Mouse (Mus musculus) thymus, postnatal 25 days (tissue): ENCODE results near the gene Baz2a.
"Not testable (repeated sequence)": the region's sequence is repeated elsewhere in the genome, so short reads cannot be mapped to it uniquely, and the experiment has no call there.

Experiments
- DNase-seq: peaks from one replicate; pipeline ENCODE4 v3.0.0; 2022

The Baz2a gene

DNA sequence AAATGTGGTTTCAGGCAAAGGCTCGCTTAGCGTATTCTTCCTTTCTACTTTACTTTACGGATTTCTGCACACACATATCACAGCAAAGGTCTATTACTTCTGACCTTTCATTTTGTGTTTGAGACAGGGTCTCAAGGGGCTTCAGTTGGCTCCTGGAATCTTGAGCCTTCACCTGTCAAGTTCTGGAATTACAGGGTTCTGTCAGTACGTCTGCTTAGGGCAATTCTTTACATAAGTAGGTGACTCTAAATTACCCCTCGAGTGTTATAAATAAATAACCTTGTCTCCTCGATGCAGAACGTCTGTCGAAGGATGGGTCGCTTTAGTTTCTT is 8.9 kb upstream of the Baz2a start:
- DNase-seq = no peak

DNA sequence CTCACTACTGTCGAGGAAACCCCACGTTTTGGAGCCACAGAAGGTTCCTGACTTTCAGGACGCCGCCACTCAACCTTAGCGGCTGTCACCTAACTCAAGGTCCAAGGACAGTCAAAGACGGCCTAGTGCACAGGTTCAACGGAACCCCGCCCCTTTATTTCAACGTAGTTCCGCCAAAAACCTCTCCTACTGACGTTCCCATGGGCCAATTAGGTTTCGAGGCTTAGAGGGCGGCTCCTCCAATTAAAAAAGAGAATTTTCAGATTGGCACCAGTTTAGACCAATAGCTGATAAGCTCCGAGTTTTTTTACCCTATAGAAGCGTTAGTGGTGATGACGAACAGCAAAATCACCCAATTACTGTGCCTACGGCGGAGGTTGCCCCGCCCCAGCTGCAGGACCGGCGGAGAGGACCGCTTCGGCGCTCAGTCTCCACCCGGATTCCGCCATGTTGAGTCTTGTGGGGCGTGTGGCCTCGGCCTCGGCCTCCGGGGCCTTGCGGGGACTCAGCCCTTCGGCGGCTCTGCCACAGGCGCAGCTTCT is 8.4 kb upstream of the Baz2a start, which contains the start of gene Atp5b:
TSS of gene Atp5b (plus strand) at position 394 of the 542 bp plus-strand sequence.
- peak; percentile 98 for DNase-seq

DNA sequence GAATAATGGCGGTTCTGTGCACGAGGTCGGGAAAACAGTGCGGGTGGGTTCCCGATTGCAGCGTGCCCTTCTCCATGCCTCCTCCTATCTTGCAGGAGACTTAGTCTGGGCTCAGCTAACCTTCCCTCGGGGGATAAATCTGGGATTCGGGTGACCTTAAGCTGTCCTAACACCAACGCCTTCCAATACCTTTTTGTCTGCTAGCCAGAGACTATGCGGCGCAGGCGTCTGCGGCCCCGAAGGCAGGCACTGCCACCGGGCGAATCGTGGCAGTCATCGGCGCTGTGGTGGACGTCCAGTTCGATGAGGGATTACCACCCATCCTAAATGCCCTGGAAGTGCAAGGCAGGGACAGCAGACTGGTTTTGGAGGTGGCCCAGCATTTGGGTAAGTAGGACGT is 7.7 kb upstream of the Baz2a start:
- no peak for DNase-seq

DNA sequence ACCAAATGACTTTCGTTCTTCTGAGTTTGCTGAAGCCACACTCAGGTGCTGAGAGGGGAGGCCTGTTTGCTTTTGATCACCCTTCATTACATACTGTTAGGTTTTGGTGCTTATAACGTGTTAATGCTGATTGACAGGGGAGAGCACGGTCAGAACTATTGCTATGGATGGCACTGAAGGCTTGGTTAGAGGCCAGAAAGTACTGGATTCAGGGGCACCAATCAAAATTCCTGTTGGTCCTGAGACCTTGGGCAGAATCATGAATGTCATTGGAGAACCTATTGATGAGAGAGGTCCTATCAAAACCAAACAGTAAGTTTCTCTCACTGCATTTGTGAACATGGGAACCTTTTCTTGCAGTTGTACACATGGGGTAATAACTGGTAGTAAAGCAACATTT is 7.2 kb upstream of the Baz2a start:
- no peak for DNase-seq

DNA sequence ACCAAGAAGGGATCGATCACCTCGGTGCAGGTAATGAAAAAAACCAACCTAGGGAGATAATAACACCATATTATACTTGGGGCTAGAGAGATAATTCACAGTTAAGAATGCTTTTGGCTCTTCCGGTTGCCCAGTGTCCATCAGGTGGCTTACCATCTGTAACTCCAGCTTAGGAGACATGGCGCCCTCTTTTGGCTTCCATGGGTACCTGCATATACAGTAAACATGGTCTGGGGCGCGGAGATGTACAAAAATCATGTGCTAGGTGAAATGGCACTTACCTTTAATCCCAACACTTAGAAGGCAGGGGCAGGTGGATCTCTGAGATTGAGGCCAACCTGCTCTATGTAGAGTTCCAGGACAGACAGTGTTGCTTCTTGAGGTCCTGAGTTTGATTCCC is 5.0 kb upstream of the Baz2a start:
- peak; percentile 38 for DNase-seq

DNA sequence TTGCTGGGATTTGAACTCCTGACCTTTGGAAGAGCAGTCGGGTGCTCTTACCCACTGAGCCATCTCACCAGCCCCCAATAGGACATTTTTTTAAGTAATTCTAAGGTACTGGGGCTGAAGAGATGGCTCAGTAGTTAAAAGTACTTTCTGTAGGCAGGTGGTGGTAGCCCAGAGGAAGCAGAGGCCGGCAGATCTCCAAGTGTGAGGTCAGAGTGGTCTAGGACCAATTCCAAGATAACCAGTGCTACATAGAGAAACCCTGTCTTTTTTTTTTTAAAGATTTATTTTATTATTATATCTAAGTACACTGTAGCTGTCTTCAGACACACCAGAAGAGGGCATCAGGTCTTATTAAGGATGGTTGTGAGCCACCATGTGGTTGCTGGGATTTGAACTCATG is 4.2 kb upstream of the Baz2a start:
- not testable (repeated sequence) for DNase-seq

DNA sequence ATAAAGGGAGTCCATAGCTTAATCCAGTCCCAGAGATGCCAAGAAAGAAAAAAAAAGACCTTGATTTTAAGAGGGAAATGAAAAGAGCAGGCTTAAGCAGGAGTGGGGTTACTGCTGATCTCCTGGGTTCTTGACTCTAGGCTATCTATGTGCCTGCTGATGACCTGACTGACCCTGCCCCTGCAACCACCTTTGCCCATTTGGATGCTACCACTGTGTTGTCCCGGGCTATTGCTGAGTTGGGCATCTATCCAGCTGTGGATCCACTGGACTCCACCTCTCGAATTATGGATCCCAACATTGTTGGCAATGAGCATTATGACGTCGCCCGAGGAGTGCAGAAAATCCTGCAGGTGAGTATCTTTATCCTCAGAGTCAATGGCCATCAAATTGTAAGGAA is 3.2 kb upstream of the Baz2a start:
- no peak for DNase-seq

DNA sequence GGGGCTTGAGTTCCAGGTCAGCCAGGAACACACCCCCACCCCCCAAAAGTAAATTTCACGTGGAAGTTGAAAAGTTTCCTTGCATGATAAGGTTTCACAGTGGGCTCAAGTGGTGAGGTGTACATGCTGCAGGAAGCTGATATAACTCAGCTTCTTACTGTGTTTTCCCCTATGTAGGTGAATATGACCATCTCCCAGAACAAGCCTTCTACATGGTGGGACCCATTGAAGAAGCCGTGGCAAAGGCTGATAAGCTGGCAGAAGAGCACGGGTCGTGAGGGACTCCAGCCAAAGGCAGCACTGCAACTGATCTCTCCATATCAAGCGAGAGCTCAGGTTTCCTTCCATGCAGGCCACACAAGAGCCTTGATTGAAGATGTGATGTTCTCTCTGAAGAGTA is 1.5 kb upstream of the Baz2a start:
- DNase-seq = no peak

DNA sequence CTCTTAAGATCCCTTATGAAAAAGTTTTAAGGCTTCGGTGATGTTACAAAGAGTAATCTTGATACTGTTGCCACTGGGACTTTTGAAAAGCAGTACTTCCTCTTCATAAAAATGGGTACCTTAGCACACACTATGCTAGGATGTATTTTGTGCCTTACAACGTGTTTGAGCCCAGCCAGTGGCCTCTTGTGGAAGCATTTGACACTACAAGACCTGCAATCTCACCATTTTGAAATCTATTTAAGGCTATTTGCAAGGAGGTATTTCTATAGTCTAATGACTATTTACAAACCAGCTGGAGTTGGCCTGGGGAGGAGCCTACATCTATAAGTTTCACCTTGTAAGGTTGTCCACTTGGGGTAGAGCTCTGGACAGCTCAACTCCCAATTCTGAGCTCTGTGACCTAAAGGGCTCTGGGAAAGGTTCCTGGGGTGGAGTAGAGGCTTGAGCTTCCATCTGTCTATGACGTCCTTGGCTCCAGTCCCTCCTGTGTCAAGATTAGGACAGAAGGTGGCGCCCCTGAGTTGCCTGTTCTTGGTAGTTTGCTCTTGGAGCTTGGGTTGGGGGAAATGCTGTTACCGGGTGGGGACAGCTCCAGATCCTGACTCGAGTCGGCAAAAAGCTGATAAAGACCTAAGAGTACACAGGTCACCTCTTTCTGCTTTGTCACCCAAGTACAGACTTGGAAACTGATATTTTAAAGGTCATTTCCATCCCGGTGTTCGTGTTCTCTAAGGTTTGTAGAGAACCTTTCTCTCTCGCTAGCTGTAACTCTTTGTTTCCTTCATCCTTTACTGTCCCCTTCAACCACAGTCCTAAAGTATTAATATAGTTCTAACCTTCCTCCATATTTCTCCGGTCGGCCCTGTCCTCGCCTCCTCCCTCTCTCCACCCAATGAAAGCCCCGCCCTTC is 470 bp upstream of the Baz2a start:
- peak; percentile 94 for DNase-seq

DNA sequence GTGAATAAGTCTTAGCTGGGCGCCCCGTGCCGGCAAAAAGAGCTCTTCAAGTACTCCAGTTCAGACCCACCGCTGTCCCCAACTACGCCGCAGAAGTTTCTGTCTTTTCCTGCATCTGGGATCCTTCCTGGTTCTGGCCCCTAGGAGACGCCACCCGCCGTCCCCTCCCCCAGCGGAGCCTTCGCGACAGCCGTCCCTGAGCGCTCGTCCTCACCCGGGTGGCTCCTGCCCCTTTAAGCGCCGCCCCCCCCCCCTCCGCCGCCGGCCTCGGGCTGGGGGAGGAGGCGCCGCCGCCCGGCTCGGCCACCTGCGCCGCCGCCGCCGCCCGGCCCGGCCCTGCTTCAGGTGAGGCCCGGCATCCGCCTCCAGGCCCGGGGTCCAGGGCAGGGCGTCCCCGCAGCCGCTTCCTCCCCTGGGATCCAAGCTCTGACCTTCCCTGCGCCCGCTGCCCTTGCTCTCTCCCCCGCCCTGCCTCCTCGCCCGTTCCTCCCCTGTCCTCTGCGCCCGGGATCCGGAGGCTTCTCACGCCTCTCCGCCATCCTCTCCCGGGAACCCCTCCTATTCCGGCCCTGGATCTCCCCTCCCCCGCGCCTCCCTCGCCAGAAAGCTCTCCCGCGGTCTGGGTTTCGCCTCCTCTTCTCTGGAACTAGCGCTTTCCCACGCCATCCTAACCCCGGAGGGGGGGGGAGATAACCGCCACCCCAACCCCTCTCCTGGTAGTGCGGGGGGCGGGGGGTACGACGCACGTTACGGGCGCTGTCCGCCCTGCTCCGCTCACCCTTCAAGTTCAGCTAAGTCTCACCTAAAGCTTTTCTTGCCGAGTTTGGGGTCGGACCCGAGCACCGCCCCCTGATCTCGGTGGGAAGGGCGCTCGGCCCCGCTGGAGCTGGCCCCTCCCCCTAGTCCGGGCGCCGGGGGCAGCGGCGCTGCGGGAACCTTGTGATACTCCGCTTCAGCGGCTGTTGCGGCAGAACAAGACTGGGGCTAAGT is 1.4 kb downstream of the Baz2a start:
- DNase-seq = peak; percentile 86

DNA sequence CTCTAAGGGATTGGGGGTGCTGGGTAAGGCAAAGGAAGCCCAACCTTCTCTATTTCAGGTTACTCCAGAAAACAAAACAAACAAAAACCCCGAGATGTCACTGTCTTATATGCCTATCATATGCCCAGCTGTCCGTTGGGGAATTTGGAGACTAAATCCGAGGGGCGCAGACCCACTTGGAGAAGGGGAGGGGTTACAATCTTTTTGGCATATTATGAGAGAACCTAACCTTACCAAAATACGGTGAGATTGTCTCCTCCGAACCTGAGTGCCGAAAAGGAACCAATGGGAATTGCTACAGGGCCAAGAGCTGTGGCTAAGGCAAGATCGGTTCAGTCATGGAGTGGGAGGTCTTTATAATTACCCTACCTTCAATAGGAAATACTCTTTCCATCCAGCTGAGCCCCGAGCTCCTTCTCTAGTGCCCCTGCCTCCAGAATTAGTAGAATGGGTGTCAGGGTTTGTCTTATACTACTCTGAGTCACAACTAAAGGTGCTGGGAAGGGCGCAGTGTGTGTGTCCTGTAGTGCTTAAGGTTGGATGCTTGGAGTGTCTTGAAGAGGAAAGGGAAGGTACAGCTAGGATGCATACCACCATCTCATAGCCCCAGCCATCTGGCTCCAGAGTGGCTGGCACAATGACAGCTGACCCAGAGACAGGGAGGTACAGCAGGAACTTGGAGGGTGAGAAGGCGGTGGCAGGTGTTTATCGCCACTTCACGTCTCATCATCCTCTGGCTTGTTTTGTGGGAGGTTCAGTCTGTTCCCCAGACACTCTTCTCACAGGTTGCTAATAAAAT is 2.3 kb downstream of the Baz2a start:
- peak; percentile 50 for DNase-seq

DNA sequence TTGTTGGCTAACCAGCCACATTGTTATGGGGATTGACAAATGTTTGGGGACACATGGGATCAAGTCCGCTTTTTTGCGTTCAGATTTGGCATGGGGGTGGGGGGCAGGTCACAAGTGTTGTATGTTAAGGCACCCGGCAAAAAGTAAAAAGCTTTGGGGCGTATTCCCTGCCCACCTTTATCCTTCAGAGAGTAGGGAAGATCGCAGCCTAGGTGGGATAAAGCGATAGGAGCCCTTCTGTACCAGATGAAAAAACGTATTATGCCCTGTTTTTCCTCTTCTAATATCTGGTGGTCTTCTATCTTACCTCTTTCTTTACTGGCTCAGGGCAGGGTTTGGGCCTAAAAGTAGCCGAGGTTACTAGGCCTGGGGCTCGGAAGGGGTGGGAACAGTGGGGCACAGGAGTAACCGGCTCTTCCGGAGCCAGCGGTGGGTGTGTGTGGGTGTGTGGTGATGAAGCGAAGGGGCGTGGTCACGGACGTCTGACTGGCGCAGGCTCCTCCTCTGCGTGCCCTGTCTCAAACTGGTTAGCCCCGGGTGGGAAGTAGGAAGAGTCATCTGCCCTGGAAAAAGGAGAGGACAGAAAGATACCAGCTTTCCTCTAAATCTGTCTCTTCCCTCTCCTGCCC is 3.1 kb downstream of the Baz2a start:
- DNase-seq = peak; percentile 94

DNA sequence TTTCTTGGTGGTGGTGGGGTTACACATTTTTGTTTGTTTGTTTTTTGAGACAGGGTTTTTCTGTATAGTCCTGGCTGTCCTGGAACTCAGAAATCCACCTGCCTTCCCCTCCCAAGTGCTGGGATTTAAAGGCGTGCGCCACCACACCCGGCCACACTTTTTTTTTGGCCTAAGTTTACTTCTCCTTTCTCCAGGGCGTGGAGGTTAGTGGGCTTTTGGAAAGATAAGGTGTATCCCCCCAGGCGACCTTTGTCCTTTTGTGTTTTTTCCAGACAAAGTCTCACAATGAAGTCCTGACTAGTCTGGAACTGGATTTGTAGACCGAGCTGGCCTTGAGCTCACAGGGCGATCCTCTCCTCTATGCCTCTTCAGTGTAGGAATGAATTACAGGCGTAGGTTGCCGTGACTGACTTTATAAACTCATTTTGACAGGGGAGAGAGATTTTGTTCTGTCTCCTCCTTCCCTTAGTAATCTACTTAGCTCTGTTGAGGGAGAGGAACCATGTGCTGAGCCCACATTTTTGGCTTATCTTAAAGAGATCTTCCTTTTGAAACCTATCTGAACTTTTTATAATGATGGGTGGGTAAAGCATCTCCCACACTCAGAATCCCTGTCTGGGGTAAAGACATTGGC is 3.7 kb downstream of the Baz2a start:
- DNase-seq = no peak

DNA sequence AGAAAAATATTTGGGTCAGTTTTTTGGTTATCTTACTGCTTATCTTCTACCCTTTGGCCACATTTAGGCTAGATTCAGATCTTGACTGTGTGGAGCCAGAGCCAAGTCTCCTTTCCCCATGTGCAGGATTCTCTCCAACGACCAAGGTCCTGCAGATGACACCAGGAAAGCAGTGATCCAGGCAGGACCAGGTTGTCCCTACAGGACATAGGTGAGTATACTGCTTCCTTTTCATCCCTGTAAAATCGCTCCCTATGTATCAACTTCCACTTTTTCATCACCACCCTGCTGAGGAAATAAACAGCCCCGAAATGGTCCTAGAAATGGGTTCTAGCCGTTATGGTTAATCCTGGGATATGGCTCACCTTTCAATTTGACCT is 4.9 kb downstream of the Baz2a start:
- no peak for DNase-seq

DNA sequence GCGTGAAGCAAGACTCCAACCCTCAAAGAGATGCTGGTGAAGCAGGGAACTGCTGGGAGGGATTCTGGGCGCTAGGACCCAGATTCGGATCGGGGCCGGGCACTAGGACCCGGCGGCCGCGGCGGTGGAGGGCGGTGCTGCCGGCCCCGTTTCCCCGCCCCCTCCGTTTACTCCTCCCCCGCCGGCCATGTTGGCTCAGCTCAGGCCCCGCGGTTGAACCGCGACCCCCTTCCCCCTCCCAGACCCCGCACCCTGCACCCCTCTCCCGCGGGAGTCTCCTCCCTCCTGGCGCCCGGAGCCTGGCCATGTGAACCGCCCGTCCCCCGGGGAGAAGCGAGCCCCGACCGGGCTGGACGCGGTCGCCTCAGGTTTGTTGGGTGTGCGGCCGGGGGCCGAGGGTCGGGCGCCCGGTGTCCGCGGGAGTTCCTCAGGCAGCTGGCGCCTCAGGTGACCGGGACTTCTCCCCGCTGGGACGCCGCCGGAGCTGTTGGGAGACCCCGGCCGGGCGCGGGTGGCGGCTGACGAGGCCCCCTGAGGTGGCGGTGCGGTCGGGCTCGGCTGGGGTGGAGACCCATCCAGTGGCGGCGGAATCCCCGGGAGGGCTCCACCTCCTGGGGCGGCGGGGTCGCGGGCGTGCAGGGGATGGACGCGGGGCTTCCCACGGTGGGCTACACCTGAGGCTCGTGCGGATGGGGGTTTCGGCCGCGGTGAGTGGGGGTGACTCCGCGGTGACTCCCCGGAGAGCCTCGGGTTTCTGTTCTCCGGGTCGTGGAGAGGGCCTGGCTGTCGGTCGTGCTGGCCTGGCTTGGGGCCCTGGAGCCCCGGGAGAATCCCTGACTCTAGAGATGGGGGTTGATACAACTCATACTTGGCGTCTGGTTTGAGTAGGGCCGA is 5.6 kb downstream of the Baz2a start:
- peak; percentile 79 for DNase-seq

DNA sequence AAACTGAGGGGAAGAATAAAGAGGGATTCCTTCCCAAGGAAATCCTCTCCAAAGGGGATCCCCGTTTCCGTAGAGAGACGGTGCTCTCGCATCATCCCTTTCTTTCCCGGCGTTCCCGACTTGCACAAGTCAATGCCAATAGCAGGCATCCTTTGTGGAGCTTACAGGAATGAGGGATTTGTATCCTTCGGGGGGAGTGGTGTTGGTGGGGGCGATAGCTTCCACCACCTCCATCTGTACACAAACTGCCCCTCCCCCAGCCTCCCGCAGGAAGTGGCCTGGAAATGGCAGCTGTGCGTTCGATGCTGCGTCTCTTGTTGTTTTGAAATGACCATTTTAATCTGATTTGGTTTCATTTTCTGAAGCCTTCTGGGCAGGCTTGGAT is 6.2 kb downstream of the Baz2a start:
- DNase-seq = peak; percentile 73

DNA sequence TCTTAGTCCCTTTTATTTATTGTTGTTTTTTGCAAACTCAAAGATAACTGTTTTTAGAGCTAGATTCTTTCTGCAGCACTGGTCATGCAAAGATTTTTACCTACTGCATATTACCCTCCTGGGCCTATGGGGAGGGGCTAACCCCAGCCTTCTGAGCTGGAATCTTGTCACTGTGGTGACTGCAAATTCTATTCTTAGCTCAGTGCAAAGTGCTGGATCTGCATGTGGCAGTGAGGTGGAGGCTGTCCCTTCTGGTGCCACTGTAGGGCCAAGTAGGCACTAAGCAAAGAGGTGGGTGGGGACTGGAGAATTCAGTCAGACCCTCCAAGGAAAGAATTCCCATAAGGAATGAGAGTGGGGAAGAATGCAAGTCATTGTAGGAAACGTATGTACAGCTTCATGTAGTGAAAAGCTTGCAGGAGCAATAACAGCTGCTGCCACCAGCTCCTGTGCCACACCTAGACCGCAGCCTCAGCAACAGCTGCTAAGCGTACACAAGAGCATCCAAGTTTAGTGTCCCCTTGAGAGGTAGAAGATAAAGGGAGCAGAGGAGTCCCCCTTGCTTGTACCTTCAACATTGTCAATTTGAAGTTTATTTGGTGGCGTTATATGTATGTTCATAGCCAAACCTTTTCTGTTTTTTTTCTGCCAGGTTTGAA is 18.9 kb downstream of the Baz2a start:
- no peak for DNase-seq

DNA sequence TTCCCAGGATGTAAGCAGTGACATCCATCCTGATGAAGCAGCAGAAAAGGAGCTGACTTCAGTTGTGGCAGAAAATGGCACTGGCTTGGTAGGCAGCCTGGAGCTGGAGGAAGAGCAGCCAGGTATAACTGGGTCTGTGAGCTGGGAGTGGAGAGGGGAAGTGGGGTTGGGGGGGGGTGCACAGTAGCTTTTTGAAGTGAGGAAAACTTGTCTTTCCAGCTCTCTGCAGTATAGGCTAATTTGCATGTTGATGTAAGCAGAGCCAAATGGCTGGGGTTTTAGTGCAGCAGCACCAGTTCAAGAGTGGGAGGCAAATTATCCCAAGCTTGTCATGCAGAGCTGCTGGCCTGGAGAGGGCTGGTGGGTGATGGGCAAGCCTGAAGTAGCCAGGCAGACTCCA is 19.9 kb downstream of the Baz2a start:
- no peak for DNase-seq

DNA sequence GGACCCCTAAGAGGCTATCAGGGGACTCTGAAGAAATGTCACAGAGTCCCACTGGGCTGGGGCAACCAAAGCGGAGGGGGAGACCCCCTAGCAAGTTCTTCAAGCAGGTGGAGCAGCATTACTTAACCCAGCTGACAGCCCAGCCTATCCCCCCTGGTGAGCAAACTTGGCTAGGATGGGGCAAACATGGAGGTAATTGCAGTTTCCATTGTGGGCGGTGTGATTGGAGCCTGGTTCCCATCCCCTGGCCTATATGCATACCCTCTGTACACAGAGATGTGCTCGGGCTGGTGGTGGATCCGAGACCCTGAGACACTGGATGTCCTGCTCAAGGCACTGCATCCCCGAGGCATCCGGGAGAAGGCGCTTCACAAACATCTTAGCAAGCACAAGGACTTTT is 32.5 kb downstream of the Baz2a start:
- DNase-seq = no peak

DNA sequence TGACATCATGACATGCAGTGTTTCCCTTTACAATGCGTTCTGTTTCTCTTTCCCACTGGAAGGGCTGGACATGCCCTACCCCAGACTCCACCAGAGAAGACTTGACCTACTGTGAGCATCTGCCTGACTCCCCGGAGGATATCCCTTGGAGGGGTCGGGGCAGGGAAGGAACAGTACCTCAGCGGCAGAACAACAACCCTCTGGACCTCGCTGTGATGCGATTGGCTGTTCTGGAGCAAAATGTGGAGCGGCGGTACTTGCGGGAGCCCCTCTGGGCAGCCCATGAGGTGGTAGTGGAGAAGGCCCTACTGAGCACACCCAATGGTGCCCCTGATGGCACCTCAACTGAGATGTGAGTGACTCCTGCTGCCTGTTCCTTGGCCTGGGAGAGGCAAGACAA is 33.5 kb downstream of the Baz2a start:
- no peak for DNase-seq
